Mouse (Mus musculus) hindlimb bud, embryonic 11.5 days (tissue): ENCODE data around the gene Pex16.

Source experiments
- DNase-seq: peaks from one replicate; pipeline ENCODE4 v3.0.0-alpha.2; 2012; ENCODE audit warnings: low read depth, low spot score; ENCODE audit errors: extremely low spot score

The Pex16 gene

DNA sequence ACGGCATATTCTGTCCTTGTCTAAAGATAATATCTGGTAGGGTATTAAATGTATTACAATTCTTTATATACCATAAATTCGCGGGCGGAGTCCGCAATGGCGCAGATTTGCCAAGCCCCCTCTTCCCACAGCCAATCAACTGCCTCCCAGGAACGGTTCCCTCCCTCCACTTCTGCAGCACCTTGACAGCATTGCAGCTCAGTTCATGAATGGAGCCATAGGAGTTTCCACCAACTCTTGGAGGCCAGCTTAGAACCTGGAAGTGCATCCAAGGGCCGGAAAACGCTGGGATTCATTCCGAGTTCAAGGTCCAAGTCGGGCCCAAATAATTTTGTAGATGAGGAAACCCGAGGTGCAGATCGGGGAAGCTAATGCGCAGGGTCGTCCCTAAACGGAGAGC is at the start of gene Pex16, which contains the start of gene Large2:
Gene Pex16 (plus strand): TSS at position 163 of the 400 bp plus-strand sequence.
Gene Large2 (minus strand): TSS at position 356 of the 400 bp plus-strand sequence.
- DNase-seq, result no peak

GRCm38 (mm10) chr2:92325676-92326075 is 48.8 kb upstream of the Pex16 start:
- no peak for DNase-seq

GRCm38 (mm10) chr2:92326221-92326620 is 48.3 kb upstream of the Pex16 start:
- DNase-seq, result no peak

DNA sequence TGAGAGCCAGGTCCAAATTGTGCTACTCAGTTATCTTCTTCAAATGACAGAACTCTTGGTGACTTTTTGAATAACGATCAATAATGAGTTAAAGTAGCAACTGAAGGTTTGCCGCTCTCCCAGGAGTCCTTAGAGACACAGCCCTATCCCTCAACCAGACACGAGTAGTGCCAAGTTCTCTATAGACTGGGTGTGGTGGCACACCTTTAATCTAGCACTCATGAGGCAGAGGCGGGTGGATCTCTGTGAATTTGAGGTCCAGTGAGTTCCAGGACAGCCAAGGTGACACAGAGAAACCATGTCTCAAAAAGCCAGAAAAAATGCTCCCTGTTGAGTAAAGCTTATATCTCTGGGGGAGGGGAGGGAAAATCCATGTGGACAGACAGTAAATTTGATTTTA is 46.9 kb upstream of the Pex16 start:
- DNase-seq, result no peak

DNA sequence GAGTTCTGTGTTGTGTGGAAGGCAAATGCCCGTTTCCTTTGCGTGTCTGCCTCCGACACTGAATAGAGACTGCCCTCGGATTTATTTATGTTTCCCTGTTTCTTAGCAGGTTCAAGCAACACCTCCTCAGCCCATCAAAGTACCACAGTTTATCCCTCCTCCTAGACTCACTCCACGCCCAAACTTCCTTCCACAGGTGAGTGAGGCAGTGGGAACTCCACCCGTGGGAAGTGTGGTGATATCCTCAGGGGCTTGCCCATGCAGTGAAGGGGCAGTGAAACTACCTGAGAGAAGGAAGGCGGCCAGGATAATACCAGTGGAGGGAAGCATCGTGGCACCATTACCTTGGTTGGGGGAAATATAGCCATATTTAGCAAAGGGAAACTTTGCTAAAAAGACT is 46.3 kb upstream of the Pex16 start:
- DNase-seq, result no peak

- no peak for DNase-seq
Measured at GRCm38 (mm10) chr2:92330840-92331239, 43.6 kb upstream of the Pex16 start.

DNA sequence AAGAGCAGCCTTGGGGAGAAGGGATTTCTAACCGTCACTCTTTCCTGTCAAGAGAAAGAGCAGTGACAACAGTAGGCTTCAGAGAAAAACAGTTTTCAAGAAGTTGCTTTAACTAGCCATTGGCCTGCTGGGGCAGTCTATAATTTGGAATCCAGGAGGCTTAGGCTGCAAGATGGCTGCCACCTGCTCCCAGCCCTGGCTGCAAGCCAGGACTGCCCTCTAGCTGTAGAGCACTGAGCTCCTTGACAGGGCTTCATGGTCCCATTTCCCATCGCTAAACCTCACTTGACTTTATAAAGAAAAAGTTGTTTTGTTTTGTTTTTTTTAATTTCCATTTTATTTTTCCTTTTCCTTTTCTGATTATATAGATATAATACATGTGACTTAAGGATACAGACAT is 43.1 kb upstream of the Pex16 start:
- no peak for DNase-seq

GRCm38 (mm10) chr2:92331871-92332270 is 42.6 kb upstream of the Pex16 start:
- DNase-seq, result no peak

- no peak for DNase-seq
Measured at GRCm38 (mm10) chr2:92342418-92342817, 32.1 kb upstream of the Pex16 start.

DNA sequence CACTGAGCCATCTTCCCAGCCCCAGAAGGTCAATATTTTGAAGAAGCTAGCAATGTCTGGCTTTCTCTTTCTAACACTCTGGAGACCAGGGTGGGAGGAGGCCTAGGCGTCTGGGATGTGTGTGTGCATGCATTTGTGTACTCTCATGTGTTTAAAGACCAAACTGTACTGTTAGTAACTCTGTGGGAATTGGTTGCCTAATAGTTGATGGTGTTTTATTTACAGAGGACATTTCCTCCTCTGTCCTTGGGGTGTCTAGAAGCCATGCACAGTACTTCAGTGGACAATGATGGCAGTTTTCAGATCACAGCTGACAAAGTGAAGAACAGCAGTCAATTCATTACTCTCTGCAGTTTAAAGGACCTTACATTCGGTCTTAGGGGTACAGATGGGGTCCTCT is 27.3 kb upstream of the Pex16 start:
- DNase-seq, result no peak

DNA sequence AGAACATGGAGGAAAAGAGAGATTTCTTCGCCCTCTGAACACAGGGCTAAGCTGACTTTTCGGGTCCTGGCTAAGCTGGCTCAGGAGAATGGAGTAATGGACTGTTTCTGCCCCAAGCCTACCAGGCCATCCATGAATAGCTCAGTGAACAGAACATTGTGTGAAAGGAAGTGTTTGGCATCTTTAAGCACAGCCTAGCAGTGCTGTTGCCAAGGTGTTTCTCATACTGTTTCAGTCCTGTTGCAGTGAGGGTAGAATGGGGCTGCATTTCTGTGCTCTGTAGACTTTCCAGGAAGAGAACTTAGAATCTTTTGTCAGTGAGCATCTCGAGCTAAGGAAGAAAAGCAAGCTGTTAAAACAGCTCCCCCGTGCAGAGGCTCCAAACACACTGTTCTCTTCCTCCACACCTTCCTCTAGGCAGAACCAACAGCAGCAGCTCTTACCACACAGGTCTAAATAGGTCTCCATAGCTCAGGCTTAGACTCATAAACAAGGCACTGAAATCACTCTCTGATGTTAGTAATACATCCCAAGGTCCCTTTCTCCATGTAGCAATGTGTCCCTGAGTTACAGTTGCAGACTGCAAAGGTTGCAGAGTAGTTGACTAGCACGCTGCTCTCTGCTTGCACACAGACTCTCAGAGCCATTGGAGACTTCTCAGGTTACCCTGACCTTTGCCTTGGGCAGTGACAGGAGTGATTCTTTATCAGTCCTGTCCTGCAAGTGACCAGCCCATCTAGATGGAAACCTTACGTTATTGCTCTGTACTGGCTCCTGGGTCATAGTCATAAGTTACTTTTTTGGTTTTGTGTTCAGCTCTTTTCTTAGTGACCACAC is 24.7 kb upstream of the Pex16 start:
- DNase-seq, result no peak

GRCm38 (mm10) chr2:92350686-92351085 is 23.8 kb upstream of the Pex16 start:
- no peak for DNase-seq

- no peak for DNase-seq
Measured at GRCm38 (mm10) chr2:92353402-92353801, 21.1 kb upstream of the Pex16 start.

DNA sequence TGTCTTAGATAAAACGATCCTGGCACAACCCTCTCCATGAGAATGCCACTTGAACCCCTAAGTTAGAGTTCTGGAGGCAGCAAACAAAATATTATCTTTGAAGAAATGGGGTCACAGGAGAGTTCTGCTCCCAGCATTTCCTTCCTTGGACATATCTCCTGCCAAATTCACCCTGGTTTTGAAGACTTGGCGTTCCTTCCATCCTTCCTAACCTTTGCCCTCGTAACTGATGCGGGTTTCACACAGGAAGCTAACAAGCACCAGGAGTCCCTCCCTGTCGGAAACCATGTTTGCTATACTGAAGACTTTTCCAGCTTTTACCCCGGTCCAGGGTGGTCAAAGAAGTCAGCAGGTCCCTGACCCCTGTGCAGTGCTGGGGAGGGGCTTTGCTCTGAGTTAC is 20.3 kb upstream of the Pex16 start:
- no peak for DNase-seq

DNA sequence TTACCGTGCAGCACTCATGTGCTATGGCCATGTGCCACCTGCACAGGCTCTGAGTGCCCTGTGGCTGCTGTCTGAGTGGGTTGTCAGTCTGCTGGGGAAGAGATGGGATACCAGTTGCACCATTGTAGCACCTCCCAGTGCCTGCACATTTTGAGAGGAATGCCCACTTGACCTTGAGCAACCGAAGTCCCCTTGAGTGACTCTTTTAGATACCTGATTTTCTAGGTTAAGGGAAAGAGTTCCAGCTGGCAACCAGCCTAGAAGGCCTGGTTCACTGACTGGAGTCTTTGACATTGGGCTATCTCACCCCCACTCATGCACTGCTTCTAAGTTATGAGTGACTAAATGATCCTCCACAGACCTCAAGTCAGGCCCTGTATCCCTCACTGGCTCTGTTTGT is 15.2 kb upstream of the Pex16 start:
- no peak for DNase-seq

- DNase-seq, result no peak
Measured at GRCm38 (mm10) chr2:92360186-92360823, 14.2 kb upstream of the Pex16 start.

DNA sequence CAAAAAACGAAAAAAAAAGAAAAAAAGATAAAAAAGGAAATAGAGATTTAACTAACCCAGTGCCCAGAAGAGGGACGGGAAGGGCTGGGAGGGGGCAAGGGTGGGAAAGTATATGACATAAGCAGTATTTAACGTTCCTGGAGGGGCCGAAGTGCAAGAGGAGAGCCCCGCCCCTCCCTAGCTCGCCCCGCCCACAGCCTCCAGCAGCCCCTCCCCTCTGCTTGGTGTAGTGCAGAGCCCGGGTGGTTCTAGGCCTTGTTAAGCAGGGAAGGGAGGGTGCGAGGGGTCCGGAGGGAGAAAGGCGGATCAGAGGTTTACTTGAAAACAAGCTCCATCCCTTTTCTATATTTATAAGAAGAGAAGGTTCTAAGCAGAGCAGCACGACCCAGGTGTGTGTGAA is 13.6 kb upstream of the Pex16 start:
- no peak for DNase-seq

DNA sequence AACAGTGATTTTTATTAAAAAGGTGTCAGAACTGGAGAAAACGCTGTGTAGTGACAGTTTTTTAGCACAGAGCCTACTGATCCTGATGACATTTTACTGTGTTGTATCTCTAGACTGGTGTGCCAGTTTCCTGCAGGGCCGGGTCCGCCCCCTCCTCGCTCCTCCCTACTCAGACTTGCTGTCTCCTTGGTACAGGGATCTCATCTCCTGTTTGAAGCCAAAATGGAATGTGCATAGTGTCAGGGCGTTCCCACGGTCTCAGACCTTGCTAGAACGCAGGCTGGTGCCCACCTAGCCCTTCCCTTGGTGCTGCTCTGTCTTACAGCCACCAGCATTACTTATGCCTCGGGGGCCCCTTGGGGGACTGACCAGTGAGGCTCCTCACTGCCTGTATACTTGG is 12.7 kb upstream of the Pex16 start:
- no peak for DNase-seq

DNA sequence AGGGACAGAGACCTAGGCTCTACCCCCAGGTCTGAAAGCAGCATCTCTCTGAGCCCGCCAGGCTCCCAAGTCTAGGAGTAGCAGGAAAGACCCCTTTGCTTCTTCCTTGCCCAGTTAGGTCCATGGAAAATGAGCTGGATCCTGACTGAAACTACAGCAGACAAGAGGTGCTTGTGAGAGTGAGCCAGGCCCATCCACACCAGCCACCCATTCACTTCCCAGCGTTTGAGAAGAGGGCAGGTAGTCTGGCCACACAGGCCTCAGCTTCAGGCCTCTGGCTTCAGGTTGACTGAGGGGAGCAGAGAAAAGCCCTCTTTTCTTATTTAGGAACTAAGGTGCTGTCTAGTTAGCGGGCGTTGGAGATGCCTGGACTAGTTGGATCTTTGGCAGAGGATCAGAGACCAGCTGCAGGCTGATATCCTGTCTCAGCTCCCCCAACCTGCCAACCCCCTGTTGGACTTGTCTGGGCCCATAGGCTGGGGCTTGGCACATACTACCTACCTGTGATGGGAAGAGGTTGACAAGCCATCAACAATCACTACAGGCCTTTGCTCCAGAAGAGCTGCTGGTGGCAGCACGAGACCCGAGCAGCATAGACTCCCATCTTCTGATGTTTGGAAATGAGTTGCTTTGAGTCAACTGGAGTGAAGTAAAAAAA is 11.8 kb upstream of the Pex16 start:
- DNase-seq, result no peak

DNA sequence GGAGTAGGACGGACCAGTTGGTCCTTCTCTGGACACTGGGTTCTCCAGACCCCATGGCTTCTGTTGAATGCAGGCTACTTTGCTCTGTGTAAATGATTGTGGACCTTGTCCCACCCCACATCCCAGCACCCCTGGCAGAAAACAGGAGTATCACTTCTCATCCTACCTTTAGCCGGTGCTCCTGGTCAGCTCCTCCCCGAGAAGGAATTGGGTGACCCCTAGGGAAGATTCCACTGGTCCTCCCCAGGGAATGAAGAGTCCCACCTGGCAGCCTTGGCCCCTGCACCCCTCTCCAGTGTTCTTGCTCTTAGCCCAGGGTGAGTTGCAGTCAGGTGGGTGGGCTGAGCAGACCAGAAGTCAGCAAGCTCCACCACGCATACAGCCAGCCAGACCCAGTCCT is 10.4 kb upstream of the Pex16 start:
- no peak for DNase-seq

- no peak for DNase-seq
Measured at GRCm38 (mm10) chr2:92365568-92365967, 8.9 kb upstream of the Pex16 start.
